Mouse (Mus musculus): ENCODE data around the gene Atat1. TPM values are rescaled to one million over a fixed set of nuclear protein-coding genes. Genes with fewer than 3 reads are reported as not detected.

Gene Atat1
- polyA plus RNA-seq, 1 experiment, result 80.2 TPM

GRCm38 (mm10) chr17:35861198-35861857 lies 48.5 kb downstream of the Atat1 start, which contains the start of gene Nrm:
Gene Nrm (plus strand): TSS chr17:35861318.
- peak within 1 kb of the TSS; percentile 79 for H3K4me3 ChIP-seq (replicated peaks; ENCODE audit: insufficient read depth, low read depth, low read length)
- peak; percentile 25; the same call in 1 of the 2 replicates for TF ChIP-seq CTCF (IDR thresholded peaks at IDR 0.05; ENCODE audit: borderline replicate concordance, insufficient read depth, low read depth, low read length)
- TF ChIP-seq POLR2A (IDR thresholded peaks at IDR 0.05; ENCODE audit: borderline replicate concordance, insufficient read depth, low read length), result peak; percentile 91
- no peaks in the 10 kb centered on the region for H3K4me1 ChIP-seq (ENCODE audit: control insufficient read depth, insufficient read depth, low read length)
- peak within 1 kb of the TSS; percentile 31; the same call in 1 of the 2 replicates for H3K27ac ChIP-seq (ENCODE audit: insufficient read depth, low read length)
- WGBS, result 1% methylated on average over 47 of the region's 47 CpGs
- DNase-seq, result peak; percentile 91 to 94
- no peaks in the 10 kb centered on the region for H3K27me3 ChIP-seq (ENCODE audit: control insufficient read depth, insufficient read depth, low read length)

- Histone ChIP-seq H3K4me3 (replicated peaks; ENCODE audit: insufficient read depth, low read depth, low read length) (peak overlapping the region; percentile 79), H3K4me1 (ENCODE audit: control insufficient read depth, insufficient read depth, low read length) (no peaks in the 10 kb centered on the region), H3K27me3 (ENCODE audit: control insufficient read depth, insufficient read depth, low read length) (no peaks in the 10 kb centered on the region), H3K27ac (ENCODE audit: insufficient read depth, low read length) (0 out of 2 replicates have a peak overlapping the region, but pooled peaks have one; percentile 8)
- no peak for TF ChIP-seq CTCF (IDR thresholded peaks at IDR 0.05; ENCODE audit: borderline replicate concordance, insufficient read depth, low read depth, low read length)
- WGBS, result 4% methylated on average over 12 of the region's 12 CpGs
- no peak for DNase-seq
These were observed 49.1 kb downstream of the Atat1 start for GRCm38 (mm10) chr17:35860831-35861197.

- H3K4me3 ChIP-seq (replicated peaks; ENCODE audit: insufficient read depth, low read depth, low read length), result no peak overlapping the region
- H3K4me1 ChIP-seq (ENCODE audit: control insufficient read depth, insufficient read depth, low read length), result no peaks in the 10 kb centered on the region
- WGBS, result 81% methylated on average over 2 of the region's 2 CpGs
- no peaks in the 10 kb centered on the region for H3K27me3 ChIP-seq (ENCODE audit: control insufficient read depth, insufficient read depth, low read length)
- no peak overlapping the region for H3K27ac ChIP-seq (ENCODE audit: insufficient read depth, low read length)
- no peak for DNase-seq
- TF ChIP-seq CTCF (IDR thresholded peaks at IDR 0.05; ENCODE audit: borderline replicate concordance, insufficient read depth, low read depth, low read length), result no peak
- TF ChIP-seq POLR2A (IDR thresholded peaks at IDR 0.05; ENCODE audit: borderline replicate concordance, insufficient read depth, low read length), result no peak
These were observed 50.0 kb downstream of the Atat1 start for GRCm38 (mm10) chr17:35859835-35860234.

- TF ChIP-seq POLR2A (IDR thresholded peaks at IDR 0.05; ENCODE audit: borderline replicate concordance, insufficient read depth, low read length) (no peak), CTCF (IDR thresholded peaks at IDR 0.05; ENCODE audit: borderline replicate concordance, insufficient read depth, low read depth, low read length) (no peak)
- no peaks in the 10 kb centered on the region for H3K27me3 ChIP-seq (ENCODE audit: control insufficient read depth, insufficient read depth, low read length)
- H3K4me3 ChIP-seq (replicated peaks; ENCODE audit: insufficient read depth, low read depth, low read length), result no peak overlapping the region
- DNase-seq, result no peak
- 95% methylated on average over 1 of the region's 1 CpGs for WGBS
- no peaks in the 10 kb centered on the region for H3K4me1 ChIP-seq (ENCODE audit: control insufficient read depth, insufficient read depth, low read length)
- H3K27ac ChIP-seq (ENCODE audit: insufficient read depth, low read length), result no peak overlapping the region
These were observed 50.5 kb downstream of the Atat1 start for GRCm38 (mm10) chr17:35859371-35859770.

- WGBS, result 90% methylated on average over 3 of the region's 3 CpGs
- no peak for TF ChIP-seq CTCF (IDR thresholded peaks at IDR 0.05; ENCODE audit: borderline replicate concordance, insufficient read depth, low read depth, low read length)
- TF ChIP-seq POLR2A (IDR thresholded peaks at IDR 0.05; ENCODE audit: borderline replicate concordance, insufficient read depth, low read length), result no peak
- H3K27ac ChIP-seq (ENCODE audit: insufficient read depth, low read length), result no peak overlapping the region
- no peaks in the 10 kb centered on the region for H3K27me3 ChIP-seq (ENCODE audit: control insufficient read depth, insufficient read depth, low read length)
- no peak overlapping the region for H3K4me3 ChIP-seq (replicated peaks; ENCODE audit: insufficient read depth, low read depth, low read length)
- no peaks in the 10 kb centered on the region for H3K4me1 ChIP-seq (ENCODE audit: control insufficient read depth, insufficient read depth, low read length)
- no peak for DNase-seq
These were observed 58.9 kb downstream of the Atat1 start for GRCm38 (mm10) chr17:35850974-35851373.

- Histone ChIP-seq H3K4me1 (ENCODE audit: control insufficient read depth, insufficient read depth, low read length) (no peaks in the 10 kb centered on the region), H3K27ac (ENCODE audit: insufficient read depth, low read length) (no peak overlapping the region), H3K4me3 (replicated peaks; ENCODE audit: insufficient read depth, low read depth, low read length) (no peak overlapping the region), H3K27me3 (ENCODE audit: control insufficient read depth, insufficient read depth, low read length) (no peaks in the 10 kb centered on the region)
- no peak for TF ChIP-seq CTCF (IDR thresholded peaks at IDR 0.05; ENCODE audit: borderline replicate concordance, insufficient read depth, low read depth, low read length)
- TF ChIP-seq POLR2A (IDR thresholded peaks at IDR 0.05; ENCODE audit: borderline replicate concordance, insufficient read depth, low read length), result no peak
- no peak for DNase-seq
- 16% methylated on average over 1 of the region's 1 CpGs for WGBS
These were observed 61.8 kb downstream of the Atat1 start for GRCm38 (mm10) chr17:35848112-35848511.

Other genes starting within 250 kb of the Atat1 start
- gene Vars2, start 242.5 kb downstream of the Atat1 start, polyA plus RNA-seq (2012; rRNA removed), result 35.5 and 35.9 TPM in 2 replicates
- gene Gtf2h4, start 236.3 kb downstream of the Atat1 start, polyA plus RNA-seq (2012; rRNA removed), result 30.7 and 34.8 TPM in 2 replicates
- gene Ddr1, start 205.5 kb downstream of the Atat1 start, polyA plus RNA-seq (2012; rRNA removed), result 76.7 and 76.9 TPM in 2 replicates
- gene Ier3, start 88.4 kb downstream of the Atat1 start, polyA plus RNA-seq (2012; rRNA removed), result 22.6 and 25.2 TPM in 2 replicates
- 129 and 140 TPM in 2 replicates for gene Flot1, start 86.8 kb downstream of the Atat1 start, polyA plus RNA-seq (2012; rRNA removed)
- 320 TPM in 2 replicates for gene Tubb5, start 71.8 kb downstream of the Atat1 start, polyA plus RNA-seq (2012; rRNA removed)
- 12.1 and 16.1 TPM in 2 replicates for gene Mdc1, start 68.6 kb downstream of the Atat1 start, polyA plus RNA-seq (2012; rRNA removed)
- 8.6 and 12.0 TPM in 2 replicates for gene Nrm, start 48.8 kb downstream of the Atat1 start, polyA plus RNA-seq (2012; rRNA removed)
- 8.7 and 9.7 TPM in 2 replicates for gene Ppp1r18, start 44.5 kb downstream of the Atat1 start, polyA plus RNA-seq (2012; rRNA removed)
- 52.2 and 57.4 TPM in 2 replicates for gene Dhx16, start 30.3 kb downstream of the Atat1 start, polyA plus RNA-seq (2012; rRNA removed)
- gene 2310061I04Rik, start 12.6 kb downstream of the Atat1 start, polyA plus RNA-seq (2012; rRNA removed), result 161 and 173 TPM in 2 replicates
- 62.5 and 65.1 TPM in 2 replicates for gene Mrps18b, start 6.3 kb upstream of the Atat1 start, polyA plus RNA-seq (2012; rRNA removed)
- gene Ppp1r10, start 6.4 kb upstream of the Atat1 start, polyA plus RNA-seq (2012; rRNA removed), result 42.3 and 44.9 TPM in 2 replicates
- 85.8 and 99.1 TPM in 2 replicates for gene Abcf1, start 59.7 kb upstream of the Atat1 start, polyA plus RNA-seq (2012; rRNA removed)
- 92.5 and 103 TPM in 2 replicates for gene Gnl1, start 69.8 kb upstream of the Atat1 start, polyA plus RNA-seq (2012; rRNA removed)
- gene Prr3, start 70.2 kb upstream of the Atat1 start, polyA plus RNA-seq (2012; rRNA removed), result 38.8 and 42.6 TPM in 2 replicates
- 0.95 and 1.1 TPM in 2 replicates for gene H2-T24, start 110.5 kb upstream of the Atat1 start, polyA plus RNA-seq (2012; rRNA removed)
- 13.0 and 17.3 TPM in 2 replicates for gene H2-T23, start 122.8 kb upstream of the Atat1 start, polyA plus RNA-seq (2012; rRNA removed)
- gene H2-T22, start 132.7 kb upstream of the Atat1 start, polyA plus RNA-seq (2012; rRNA removed), result 25.5 and 31.0 TPM in 2 replicates
- gene Gm6034, start 132.9 kb upstream of the Atat1 start, polyA plus RNA-seq (2012; rRNA removed), result not detected in 2 replicates
- gene Gm11127, start 148.3 kb upstream of the Atat1 start, polyA plus RNA-seq (2012; rRNA removed), result 0.08 and 0.15 TPM in 2 replicates
- 0.10 TPM in 1 of 2 replicates, not detected in the other for gene Gm19684, start 211.6 kb upstream of the Atat1 start, polyA plus RNA-seq (2012; rRNA removed)
- not detected in 2 replicates for gene Gm7030, start 219.3 kb upstream of the Atat1 start, polyA plus RNA-seq (2012; rRNA removed)

Data from cerebellum, adult 2 months (tissue).